Mouse (Mus musculus) heart, postnatal 0 days (tissue): ENCODE results near the gene Fmo2.

Experiments
- CTCF ChIP-seq: IDR thresholded peaks from 2 replicates; pipeline ENCODE4 v1.5.1; 2016; ENCODE audit warnings: antibody characterized with exemption, control low read depth, low read depth
- EP300 ChIP-seq: IDR thresholded peaks from 2 replicates; pipeline ENCODE4 v1.6.1; 2016; ENCODE audit warnings: antibody characterized with exemption, low read depth

GRCm38 (mm10) chr1:162831838-162832573 is 66.5 kb downstream of the Fmo2 start:
- TF ChIP-seq CTCF: no peak
- TF ChIP-seq EP300: no peak
